Mouse (Mus musculus) cerebellum, postnatal 4 days (tissue): Measurements from ENCODE around the gene Erg.

Experiments
- DNase-seq, 2 experiments: peaks; one replicate each; pipeline ENCODE4 v3.0.0; 2022; ENCODE audit warnings: low spot score in 2 of 2, mixed read lengths in 1 of 2

The Erg gene

DNA sequence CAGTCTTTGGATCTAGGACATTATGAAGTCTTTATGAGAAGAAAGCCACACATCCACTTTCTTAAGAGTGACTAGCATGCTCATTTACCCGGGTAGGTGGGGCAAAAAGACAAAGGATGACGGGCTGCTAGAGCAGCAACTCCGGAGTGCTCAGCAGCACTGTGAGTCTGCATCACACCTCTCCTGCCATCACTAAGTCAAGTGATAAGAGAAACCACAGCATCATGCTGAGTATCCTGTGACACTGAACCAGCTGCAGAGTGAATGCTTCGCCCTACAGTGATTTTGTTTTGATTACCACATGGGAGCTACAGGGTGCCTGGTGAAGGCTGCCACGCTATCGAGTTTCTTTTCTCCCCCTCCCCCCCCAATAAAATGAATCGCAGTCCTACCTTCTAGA is 145.2 kb downstream of the Erg start:
- no peak for DNase-seq

DNA sequence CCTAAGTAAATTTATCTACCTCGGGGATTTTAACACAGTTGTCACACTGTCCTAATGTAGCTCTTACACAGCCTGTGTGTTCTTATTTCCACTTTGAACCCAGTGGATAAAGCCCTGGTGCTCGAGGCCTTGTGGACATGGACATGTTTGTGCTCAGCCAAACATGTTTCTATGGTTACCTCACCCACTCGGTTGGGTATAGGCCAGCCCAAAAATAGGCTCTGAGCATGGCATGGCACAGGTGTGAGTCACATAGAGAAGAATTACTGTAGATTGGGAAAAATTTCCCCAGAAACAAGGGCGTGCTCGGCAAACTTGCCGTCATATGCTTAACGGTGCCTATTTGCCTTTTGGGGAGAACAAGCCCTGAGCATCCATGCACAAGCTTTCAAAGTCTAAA is 146.1 kb downstream of the Erg start:
- no peak for DNase-seq

DNA sequence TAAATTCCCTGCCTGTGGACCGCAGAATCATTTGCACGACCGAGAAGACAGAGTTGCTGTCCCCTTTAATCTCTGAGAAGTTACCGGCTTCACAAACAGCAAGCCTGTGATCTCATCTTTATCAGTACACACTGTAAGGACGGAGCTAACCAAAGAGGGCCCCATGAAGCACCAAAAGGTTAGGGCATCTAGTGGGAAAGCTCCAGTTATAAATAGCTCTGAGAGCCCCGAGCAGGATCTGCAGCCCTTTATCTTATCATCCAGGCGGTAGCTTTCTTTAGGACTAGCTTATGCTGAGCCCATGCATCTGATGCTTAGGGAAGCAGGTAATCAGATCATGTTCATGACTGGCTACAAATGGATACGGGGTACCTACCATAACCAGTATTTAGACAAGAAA is 146.6 kb downstream of the Erg start:
- no peak for DNase-seq

DNA sequence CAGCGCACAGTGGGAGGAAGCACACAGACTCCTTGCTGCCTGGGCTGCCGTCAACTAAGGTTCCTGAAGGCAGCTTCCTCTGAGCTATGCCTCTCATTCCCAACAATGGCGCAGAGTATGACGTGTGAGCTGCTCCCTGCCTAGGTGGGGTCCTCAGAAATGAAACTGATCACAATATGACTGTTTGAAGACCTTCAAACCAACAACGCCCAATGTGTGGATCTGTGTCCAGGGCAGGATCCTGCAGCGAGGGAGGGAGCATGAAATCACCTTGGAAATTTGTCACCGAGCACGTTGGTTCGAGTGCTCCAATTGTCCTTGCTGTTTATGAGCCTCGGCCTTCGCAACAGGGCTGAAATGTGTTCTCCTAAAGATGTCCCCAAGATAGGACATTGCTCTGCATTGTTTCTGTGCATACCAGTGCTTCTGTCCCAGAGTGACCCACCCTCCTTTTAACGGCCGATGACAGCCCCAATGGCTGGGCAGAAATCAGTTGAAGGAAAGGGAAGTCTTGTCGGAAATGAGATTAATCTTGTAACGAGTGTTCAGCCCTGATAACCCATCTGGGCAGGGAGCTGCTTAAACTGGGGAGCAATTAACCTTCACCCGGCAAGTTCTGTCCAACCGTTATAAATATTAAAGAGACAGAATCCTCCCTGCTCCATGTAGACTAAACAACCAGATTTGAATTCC is 147.4 kb downstream of the Erg start:
- no peak for DNase-seq

DNA sequence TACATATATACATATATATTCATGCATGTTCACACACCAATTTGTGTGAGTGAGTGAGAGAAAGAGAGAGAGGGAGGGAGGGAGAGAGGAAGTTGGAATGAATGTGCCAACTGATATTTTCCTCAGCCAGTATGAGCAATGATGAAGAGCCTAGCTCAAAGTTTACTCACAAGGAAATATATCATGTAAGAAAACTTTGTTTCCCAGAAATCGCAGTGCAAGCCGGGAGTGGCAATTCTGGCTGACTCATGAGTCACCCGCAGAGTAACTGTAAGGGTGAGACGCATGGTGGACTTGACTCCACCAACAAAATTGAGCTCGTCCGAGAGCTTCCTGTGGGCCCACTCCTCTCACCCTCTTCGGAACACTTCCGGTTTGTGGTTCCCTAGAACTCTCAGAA is 149.8 kb downstream of the Erg start:
- DNase-seq, result no peak

DNA sequence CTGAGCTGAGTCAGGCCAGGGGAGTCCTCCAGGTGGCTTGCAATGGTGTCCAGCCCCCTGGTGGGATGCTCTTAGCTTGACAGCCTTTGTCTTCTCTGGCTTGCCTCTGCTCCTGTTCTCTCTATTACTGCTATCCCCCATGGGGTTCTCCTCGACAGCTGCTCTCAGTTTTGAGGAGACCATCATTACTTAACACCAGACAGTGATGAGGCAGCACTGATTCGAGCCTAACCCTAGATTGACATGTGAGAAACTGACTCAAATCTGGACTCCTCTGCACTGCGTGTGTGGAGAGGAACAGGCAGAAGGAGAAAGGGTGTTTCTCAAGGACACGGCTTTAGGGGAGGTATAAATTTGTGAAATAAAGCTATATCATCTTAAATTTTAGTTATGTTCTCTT is 150.3 kb downstream of the Erg start:
- no peak for DNase-seq

DNA sequence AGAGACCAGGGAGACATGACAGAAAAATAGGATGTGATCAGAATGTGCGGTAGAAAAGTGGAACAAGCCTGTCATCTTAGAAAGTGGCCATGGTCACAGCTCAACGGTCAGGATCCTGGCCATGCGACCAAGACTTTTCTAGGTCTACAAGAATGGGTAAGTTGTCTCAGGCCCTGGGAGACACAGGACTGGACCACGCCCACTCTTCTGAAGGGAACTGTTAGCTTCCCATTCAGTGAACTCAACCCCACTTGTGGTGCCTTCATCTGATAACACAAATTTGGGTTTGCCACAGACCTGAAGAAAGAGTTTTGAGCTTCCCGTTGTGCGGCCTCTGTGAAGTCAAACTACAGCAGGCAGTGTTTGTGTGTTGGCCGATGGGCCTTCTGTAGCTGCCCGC is 152.0 kb downstream of the Erg start:
- DNase-seq, result no peak

DNA sequence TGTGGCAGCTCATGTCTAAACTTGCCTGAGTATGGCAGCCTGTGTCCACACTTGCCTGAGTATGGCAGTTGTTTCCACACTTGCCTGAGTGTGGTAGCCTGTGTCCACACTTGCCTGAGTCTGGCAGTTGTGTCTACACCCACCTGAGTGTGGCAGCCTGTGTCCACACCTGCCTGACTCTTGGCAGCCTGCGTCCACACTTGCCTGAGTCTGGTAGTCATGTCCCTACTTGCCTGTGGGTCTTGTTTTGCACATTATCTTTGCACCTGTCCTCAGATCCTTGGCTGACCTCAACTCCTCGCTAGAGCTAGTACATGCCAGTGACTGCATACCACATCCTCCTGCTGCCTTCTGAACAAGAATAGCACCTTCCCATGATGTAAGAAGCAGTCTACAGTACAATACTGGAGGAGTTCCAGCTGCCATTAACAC is 153.8 kb downstream of the Erg start:
- no peak for DNase-seq

DNA sequence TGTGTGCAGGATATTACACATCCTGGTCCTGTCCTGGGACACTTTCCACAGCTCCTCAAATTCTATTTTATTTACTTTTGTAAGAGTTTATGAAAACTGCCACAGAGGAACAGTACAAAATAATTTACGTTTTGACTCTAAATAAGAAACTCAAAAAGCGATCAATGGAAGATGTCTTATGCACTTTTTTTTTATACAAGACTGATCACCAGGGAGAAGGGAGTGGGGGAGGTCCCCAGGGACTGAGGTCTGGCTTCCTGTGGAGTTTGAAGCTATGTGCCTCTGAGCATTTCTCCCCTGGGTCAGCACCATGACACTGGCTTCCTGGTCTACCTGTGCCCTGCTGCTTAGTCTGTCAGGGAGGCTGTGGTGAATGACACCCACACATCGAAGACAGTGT is 156.5 kb downstream of the Erg start:
- no peak for DNase-seq

DNA sequence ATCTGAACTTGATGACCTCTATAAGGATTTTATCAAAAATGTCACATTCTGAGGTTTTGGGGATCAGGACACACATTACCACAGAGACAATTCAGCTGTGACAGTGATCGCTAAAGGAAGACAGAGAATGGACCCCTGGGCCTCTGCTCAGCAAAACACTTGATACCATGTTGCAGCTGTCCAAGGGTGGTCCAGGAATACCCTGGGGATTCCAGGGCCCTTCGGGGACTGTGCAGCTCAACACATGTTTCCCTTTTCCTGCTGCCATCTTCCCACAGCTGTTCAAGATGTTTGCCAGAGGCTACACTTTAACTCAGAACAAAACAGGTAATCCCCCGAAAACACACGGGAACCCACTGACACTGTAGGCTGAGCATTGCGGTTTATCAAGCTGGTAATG is 158.2 kb downstream of the Erg start:
- DNase-seq, result no peak

DNA sequence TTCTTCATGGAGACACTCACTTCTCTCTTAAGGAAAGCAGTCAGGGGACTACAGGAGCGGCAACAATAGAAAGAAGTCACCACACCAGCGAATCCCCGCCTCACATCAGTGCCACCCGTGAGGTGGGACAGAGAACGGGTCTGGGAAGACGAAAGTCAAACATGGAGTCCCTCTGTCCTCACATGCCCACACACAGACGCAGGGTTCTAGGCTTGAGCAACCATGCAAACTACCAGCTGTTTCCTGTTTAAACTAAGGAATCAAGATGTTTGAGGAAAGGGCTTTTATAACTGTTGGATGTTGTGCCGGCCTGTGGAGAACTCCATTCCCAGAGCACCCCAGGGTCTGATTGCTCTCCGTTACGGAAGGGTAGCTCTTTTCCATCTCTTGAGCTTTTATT is 158.9 kb downstream of the Erg start:
- DNase-seq, result no peak

DNA sequence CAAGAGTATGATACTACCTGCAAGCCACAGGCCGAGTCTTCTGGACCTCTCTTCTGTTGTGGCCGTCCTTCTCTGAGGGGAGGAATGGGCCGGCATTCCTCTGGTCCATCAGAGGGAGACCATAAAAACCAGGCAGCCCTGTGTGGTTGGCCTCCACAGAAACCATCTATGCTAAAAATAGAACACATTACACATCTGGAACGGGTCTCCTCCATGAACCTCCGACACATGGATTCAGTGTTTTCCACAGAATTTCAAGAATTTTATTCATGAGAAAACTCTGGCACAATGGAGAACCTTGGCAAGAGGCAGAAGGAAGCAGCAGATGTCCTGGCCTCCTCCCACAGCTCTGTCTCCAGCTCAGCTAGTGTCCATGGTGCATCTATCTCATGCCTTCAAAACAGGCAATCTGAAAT is 163.7 kb downstream of the Erg start:
- DNase-seq, result no peak

DNA sequence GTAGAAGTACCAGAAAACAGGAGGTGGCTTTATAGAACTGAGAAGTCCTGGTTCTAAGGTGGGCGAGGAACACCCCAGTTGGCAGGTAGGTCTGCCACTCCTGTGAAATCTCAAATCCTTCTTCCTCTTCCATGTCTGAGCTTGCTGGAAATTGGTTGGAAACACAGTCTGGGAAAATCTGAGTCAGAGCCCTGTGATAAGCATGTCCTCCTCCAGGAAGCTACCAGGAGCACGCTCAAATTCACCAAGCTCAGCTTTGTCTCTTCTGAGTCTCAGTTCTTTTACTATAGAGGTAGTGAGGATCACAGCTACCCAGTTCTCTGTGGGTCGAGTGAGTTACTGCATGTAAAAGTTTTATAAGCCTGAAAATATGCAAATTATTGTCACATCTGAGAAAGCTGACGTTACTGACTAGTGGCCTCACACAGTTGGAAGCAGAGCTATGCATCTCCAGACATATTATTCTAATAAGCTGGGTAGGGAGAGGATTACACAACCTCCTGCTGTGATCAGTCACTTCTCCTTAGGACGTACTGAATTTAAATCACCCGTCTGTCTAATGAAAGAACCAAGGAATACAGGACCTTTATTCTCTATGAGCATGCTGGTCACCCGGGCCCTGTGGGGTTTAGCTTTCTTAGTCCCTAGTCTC is 165.0 kb downstream of the Erg start:
- DNase-seq, result no peak

DNA sequence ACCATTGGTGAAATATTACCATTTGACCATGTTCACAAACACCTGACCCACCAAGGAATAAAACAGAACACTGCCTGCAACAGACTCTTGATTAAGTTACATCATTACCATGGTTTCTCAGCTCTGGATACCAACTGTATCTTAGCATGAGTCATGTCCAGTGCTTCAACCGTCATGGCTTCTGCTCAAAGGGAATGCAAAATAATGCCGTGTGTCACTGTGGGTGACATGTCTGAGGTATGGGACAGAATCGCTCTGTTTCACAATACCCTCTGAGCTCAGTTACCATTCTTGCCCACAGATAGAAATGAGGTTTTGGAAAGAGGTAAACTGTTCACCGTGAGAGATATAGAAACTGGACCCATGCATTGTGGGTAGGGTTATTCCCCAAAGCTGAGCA is 170.5 kb downstream of the Erg start:
- no peak for DNase-seq

DNA sequence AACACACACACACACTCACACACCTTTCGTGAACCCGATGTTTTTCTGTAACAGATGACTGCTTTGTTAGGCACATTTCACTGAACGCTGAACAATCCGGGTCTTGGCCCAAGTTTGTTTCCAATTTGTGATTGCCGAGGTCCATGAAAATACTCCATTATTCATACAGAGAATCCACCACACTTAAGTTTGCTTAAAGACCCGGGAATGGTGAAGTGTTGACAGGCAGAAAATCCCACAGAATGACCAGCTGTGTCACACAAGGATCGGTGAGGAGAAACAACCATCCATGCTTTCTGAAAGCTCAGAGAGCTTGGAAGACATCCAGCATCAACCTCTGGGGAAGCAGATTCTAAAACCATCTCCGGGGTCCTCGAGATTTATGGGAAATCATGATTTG is 171.0 kb downstream of the Erg start:
- DNase-seq, result no peak

DNA sequence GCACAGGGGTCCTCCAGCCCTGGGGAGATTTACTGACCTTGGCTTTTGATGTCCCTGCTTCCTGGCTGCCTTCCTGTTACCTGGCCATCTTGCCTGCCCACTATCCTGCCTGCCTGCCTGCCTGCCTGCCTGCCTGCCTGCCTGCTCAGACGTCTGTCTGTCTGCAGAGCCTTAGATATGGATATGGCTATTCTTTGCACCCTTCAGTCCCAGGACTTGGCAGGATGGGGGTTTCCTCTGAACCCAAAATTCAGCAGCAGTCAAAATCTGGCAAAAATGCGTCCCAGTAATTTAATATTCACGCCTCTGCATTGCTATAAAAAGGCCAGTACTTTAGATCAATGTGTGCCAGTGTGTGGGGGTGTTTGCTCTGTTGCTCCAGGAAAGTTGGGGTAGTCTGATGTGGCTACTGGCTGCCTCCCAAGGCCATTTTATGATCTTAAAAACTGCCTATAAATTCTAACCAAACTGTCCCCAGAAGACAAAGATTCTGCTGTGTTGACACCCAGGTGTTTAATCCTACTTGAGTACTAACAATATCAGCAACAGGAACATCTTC is 172.9 kb downstream of the Erg start:
- DNase-seq, result no peak

DNA sequence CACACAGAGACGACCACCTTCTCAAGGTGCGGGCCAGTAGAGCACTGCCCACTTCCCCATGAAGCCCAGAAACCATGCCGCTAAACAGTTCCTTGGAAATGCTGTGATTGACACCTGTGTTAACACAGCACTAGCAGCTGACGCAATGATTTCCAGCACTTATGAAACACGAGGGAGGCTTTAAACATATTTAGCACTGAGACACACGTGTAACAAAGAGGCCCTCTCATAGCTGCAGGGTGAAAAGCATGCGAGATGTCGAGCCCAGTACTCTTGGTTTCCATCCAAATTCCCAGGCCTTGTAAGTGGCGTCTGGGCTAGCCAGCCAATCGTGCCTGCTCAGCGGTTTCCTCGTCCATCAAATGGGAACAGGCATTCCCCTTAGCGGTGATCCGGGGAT is 178.3 kb downstream of the Erg start:
- DNase-seq, result no peak

DNA sequence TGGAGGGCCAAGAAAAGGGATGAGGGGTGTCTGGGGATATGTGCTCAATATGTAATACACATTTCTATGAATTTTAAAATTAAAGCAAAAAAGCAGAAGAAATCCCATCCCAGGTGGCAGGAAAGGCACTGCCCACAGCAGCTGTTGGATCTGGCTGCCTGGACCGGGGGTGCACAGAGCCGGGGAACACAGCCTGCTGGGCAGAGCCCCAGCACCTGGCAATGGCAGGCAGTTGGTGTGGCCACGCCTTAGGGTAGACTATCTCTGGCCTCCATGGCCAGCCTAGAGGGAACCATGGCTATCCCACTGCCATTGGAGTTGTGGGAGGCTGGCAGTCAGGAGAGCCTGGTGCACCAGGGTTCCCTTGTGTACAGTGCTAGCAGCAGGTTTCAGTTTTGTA is 180.9 kb downstream of the Erg start:
- DNase-seq, result no peak

DNA sequence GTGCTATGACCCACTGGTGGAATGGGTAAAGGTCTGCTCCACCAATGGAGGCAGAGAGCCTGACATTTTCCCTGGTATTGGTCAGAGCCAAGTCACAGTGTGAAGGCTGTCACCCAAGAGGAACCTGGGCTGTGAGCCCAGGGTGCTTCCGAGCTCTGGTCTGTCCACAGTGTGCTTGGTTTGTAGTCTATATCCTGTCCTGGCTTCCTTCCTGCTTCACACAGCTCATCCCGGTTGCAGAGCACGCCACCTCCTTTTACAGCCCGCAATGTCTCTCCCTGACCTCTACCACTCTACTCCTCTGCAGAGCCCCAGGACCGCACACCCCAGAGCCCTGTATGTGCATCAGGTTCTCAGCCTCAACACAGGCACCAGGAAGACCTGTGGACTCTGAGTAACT is 182.9 kb downstream of the Erg start:
- no peak for DNase-seq

DNA sequence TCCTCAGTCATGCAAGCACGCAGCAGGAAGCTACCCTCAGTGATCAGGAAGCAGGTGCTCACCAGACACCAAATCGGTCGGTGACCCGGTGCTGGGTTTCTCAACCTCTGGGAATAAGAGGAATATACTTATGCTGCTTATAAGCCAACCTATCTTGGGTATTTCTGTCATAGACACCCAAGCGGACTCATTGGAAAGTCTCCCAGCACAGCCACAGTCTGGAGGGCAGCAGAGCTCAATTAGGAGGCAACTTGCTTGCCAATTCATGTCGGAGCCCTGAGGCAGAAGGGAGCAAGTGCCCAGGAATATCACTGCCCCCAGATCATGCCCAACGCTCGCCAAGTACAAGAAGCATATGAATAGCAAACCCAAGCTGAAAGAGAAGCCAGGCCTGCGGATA is 184.5 kb downstream of the Erg start:
- DNase-seq, result no peak

DNA sequence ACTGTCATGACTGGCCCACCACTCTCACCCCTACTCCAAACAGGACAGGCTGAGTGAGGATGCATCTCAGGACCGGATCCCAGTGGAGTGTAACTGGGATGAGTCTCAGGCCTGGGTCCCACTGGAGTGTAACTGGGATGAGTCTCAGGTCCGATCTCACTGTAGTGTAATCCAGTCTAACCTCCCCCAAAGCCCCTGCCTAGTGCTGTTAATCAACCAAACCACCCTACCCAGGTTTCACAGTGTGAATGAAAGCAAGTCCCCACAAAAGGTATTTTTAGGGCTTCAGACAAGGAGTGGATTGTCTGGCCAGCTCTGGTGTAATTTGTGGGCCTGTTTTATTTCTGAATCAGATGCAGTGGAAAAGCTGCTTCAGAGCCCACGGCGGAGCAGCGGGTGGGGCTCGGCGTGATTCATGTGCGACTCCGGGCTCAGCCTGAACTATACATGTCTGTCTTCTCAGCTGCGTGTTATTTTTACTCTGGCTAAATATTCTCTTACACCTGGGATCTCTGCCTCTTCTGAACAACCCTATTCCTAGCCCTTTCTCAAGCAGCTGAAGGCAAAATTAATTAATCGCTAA is 187.5 kb downstream of the Erg start:
- DNase-seq, result no peak

DNA sequence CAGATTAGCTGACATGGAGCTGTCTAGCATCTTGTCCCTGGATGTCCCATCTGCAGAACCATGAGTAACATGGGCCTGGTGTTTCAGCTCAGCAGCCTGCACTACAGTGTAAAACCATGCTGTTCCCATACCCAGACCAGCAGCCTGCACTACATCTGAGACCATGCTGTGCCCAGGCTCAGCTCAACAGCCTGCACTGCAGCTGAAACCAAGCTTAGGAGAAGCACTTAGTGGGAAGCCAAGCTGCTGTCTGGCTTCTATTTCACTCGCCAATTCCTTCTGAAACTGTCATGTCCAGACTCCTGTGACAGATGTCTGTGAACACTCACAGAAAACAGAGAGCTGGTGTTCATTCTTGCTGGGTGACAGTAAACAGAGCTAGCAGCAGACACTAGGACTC is 195.6 kb downstream of the Erg start:
- DNase-seq, result peak in 1 of 2 experiments; percentile 12
